Comparison of ENCODE assay signal across 15 mouse cellular contexts in genomic region chr1:25815491-25815890, GRCm38 (mm10).
"Had no signal": no experiment of that assay in that cellular context is flagged by ENCODE, and none has a peak within 500 bp of the region (broad histone marks: within the 10 kb centered on the region; RNA-seq: fewer than 3 reads in every experiment).

No protein-coding gene starts in this region.

- H3K27me3 ChIP-seq: neural tube, embryonic 15.5 days; stomach, embryonic 15.5 days had no signal

- H3K9me3 ChIP-seq: neural tube, embryonic 15.5 days; stomach, embryonic 15.5 days had no signal

- H3K36me3 ChIP-seq: neural tube, embryonic 15.5 days; stomach, embryonic 15.5 days had no signal

- H3K4me3 ChIP-seq: neural tube, embryonic 15.5 days; stomach, embryonic 15.5 days had no signal

- H3K9ac ChIP-seq: neural tube, embryonic 15.5 days; stomach, embryonic 15.5 days had no signal

- DNase-seq: retina, postnatal 1 day; right cerebral cortex, adult 18-20 months; right cerebral cortex, postnatal 14 days; right cerebral cortex, postnatal 25 days; right cerebral cortex, postnatal 4 days; spleen, adult 18-20 months; thymus, adult 18-20 months; thymus, adult 2 months; thymus, postnatal 14 days; thymus, postnatal 25 days; thymus, postnatal 36 days; thymus, postnatal 4 days had no signal

- H3K4me2 ChIP-seq: neural tube, embryonic 15.5 days; stomach, embryonic 15.5 days had no signal

- H3K4me1 ChIP-seq: neural tube, embryonic 15.5 days; stomach, embryonic 15.5 days had no signal

- H3K27ac ChIP-seq: neural tube, embryonic 15.5 days; stomach, embryonic 15.5 days; stomach, postnatal 0 days had no signal
